Mouse (Mus musculus) heart, embryonic 16.5 days (tissue): Measurements from ENCODE around the gene Rpn1. TPM values are rescaled to one million over a fixed set of nuclear protein-coding genes. Genes with fewer than 3 reads are reported as not detected.
A peak's percentile ranks its signal among the peaks of the same experiment; 100 is the strongest.
"Not testable (repeated sequence)": the region's sequence is repeated elsewhere in the genome, so short reads cannot be mapped to it uniquely, and the experiment has no call there.

Experiments used
- ATAC-seq: fragments of 200-750 bp; cut with Nextera tagmentation; replicated peaks from 2 replicates; pipeline ENCODE4 v1.8.0; 2017; ENCODE audit warnings: moderate number of reproducible peaks; ENCODE audit not compliant: insufficient read depth, low FRiP score; ENCODE audit errors: extremely low read depth
- H3K27ac ChIP-seq: fragments of 300-500 bp; sonication (generic); 2 replicates; pipeline ENCODE4 v1.5.1; 2014; ENCODE audit warnings: mild to moderate bottlenecking, low read length, control low read depth, moderate library complexity
- H3K27me3 ChIP-seq: fragments of 300-500 bp; sonication (generic); 2 replicates; pipeline ENCODE4 v1.6.1; 2014; ENCODE audit warnings: low read length, mixed read lengths; ENCODE audit not compliant: control insufficient read depth, insufficient read depth
- H3K36me3 ChIP-seq: fragments of 300-500 bp; sonication (generic); 2 replicates; pipeline ENCODE4 v1.6.1; 2014; ENCODE audit not compliant: control insufficient read depth, insufficient read depth
- H3K4me1 ChIP-seq: fragments of 300-500 bp; sonication (generic); 2 replicates; pipeline ENCODE4 v1.6.1; 2014; ENCODE audit warnings: low read length, mixed read lengths; ENCODE audit not compliant: control insufficient read depth, insufficient read depth
- H3K4me2 ChIP-seq: fragments of 300-500 bp; sonication (generic); 2 replicates; pipeline ENCODE4 v1.6.1; 2014; ENCODE audit warnings: low read depth, mild to moderate bottlenecking, control low read depth, low read length
- H3K4me3 ChIP-seq: fragments of 300-500 bp; sonication (generic); 2 replicates; pipeline ENCODE4 v1.5.1; 2014; ENCODE audit warnings: mild to moderate bottlenecking, control low read depth, low read length
- H3K9ac ChIP-seq: fragments of 300-500 bp; sonication (generic); 2 replicates; pipeline ENCODE4 v1.6.1; 2014; ENCODE audit warnings: low read length, control low read depth
- H3K9me3 ChIP-seq: fragments of 300-500 bp; sonication (generic); replicated peaks from 2 replicates; pipeline ENCODE4 v1.6.1; 2016; ENCODE audit warnings: low read length; ENCODE audit not compliant: control insufficient read depth
- WGBS: fragments of 180-500 bp; shearing (Covaris S2); extraction: QIAGEN DNeasy Blood & Tissue Kit; methylation state at CpG from one replicate; pipeline ENCODE4 v1.1.7; 2014; 5-methylcytosine and 5-hydroxymethylcytosine counted together
- polyA plus RNA-seq: library from polyadenylated mRNA; unstranded; fragments of >200 nt; fragmentation: Nextera tagmentation; extraction: Ambion mirVana; gene quantifications from 2 replicates; pipeline ENCODE4 v1.2.1, GENCODE M21; 2015

Gene Rpn1
- polyA plus RNA-seq, 1 experiment from 2014 or later = 182 TPM

DNA sequence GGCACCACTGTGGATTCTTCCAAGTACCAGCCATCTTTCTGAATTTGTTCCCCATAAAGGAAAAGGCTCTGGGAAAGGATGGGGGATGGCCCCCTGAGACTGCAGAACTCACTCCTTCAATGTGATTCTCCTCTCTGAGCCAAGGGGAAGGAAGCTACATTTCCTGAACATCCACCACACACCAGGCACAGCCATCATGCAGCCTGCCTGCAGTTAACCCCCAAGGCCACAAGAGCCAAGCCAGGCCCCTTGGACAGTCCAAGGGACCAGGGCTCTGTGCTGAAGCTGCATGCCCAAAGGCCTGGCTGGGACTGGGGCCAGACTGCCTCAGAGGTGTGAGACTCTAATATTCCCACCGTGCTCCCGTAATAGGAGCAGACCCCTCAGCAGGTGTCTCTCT, 37.5 kb downstream of the Rpn1 start:
- H3K4me3 ChIP-seq = no peak overlapping the region
- no peak overlapping the region for H3K4me2 ChIP-seq
- no peaks in the 10 kb centered on the region for H3K9me3 ChIP-seq
- no peak for ATAC-seq
- no peak overlapping the region for H3K9ac ChIP-seq
- peaks cover 8% of the 10 kb centered on the region for H3K27me3 ChIP-seq
- 68% methylated on average over 2 of the region's 2 CpGs for WGBS
- H3K36me3 ChIP-seq = no peaks in the 10 kb centered on the region
- H3K27ac ChIP-seq = no peak overlapping the region
- peaks cover 5% of the 10 kb centered on the region; the same call in 1 of the 2 replicates for H3K4me1 ChIP-seq

DNA sequence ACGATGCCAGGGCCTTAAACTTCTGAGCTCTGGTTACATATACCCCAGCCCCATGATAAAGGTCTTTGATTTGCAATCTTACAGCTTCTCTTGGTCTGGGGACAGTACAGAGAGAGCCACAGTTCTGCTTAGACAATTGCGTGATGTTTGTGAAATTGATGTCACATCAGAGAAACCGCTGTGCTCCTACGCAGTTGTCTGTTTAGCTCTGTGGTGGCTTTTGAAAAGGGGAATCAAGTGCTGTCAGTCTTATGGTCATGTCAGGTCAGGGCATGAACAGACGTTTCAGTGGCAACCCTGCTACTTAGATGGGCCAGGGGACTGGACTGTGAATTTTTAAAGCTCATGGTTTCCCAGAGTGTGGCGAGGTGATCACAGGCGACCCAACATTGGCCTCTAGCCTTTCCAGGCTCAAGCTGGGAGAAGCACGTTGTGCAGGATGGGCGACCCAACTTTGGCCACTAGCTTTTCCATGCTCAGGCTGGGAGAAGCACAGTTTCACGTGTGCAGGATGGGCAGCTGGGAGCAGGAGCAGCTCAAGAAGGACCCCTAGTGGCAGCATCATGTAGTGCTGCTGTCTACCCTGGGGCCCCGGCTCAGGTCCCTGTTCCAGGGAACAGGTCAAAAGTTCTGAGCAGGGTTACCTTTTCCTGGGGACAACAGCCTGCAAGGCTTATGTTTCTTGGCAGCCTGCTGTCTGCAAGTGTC, 39.0 kb downstream of the Rpn1 start:
- H3K27me3 ChIP-seq = peaks cover 14% of the 10 kb centered on the region
- no peaks in the 10 kb centered on the region for H3K9me3 ChIP-seq
- H3K27ac ChIP-seq = no peak overlapping the region
- ATAC-seq = no peak
- H3K4me3 ChIP-seq = no peak overlapping the region
- H3K4me2 ChIP-seq = peak overlapping the region; percentile 48
- WGBS = 46% methylated on average over 11 of the region's 11 CpGs
- no peaks in the 10 kb centered on the region for H3K36me3 ChIP-seq
- no peak overlapping the region for H3K9ac ChIP-seq
- peaks cover 5% of the 10 kb centered on the region; the same call in 1 of the 2 replicates for H3K4me1 ChIP-seq

DNA sequence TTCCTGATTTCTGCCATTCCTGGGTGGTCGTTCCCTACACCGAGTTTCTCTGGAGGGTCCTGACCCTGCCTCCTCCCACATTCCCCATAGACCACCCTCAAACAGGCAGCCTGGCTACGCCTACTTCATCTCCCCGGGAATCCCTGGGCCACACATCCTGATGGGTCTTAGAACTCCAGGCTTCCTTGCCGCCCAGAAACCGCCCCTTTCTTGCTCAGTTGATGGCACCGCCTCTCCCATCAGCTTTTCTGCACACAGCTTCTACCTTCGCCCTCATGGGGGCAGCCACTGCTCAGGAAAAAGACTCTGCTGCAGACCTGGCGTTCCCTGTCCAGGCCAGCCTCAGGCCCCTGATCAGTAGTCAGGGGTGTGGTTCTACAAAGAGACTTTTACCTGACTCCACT, 39.6 kb downstream of the Rpn1 start:
- peak overlapping the region; percentile 6; the same call in 1 of the 2 replicates for H3K4me3 ChIP-seq
- 2% methylated on average over 9 of the region's 9 CpGs for WGBS
- ATAC-seq = peak; percentile 72
- no peak overlapping the region for H3K9ac ChIP-seq
- peaks cover 14% of the 10 kb centered on the region for H3K27me3 ChIP-seq
- peaks cover 5% of the 10 kb centered on the region; the same call in 1 of the 2 replicates for H3K4me1 ChIP-seq
- H3K4me2 ChIP-seq = peak overlapping the region; percentile 48
- no peaks in the 10 kb centered on the region for H3K9me3 ChIP-seq
- H3K36me3 ChIP-seq = no peaks in the 10 kb centered on the region
- no peak overlapping the region for H3K27ac ChIP-seq

DNA sequence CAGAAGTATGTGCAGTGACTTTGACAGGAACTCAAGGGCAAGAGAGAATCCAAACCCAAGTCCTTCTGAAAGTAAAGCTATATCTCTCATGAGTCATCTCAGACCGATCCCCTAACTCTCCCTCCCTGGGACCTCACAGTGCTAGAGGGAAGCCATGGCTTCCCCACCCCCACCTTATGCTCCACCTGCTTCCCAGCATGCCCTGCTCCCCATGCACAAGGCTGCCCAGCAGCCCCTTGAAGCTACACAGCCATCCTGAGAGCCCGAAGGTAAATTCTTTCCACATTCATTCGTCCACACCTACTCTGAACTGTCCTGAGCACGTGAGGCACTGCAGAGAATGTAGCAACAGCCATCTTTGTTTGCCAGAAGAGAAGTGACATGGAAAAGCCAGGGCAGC, 40.3 kb downstream of the Rpn1 start:
- Histone ChIP-seq H3K9ac (no peak overlapping the region), H3K27ac (no peak overlapping the region), H3K36me3 (no peaks in the 10 kb centered on the region), H3K4me3 (no peak overlapping the region), H3K4me1 (peaks cover 5% of the 10 kb centered on the region; the same call in 1 of the 2 replicates), H3K4me2 (no peak overlapping the region), H3K27me3 (peaks cover 14% of the 10 kb centered on the region), H3K9me3 (no peaks in the 10 kb centered on the region)
- no peak for ATAC-seq
- 67% methylated on average over 4 of the region's 4 CpGs for WGBS

DNA sequence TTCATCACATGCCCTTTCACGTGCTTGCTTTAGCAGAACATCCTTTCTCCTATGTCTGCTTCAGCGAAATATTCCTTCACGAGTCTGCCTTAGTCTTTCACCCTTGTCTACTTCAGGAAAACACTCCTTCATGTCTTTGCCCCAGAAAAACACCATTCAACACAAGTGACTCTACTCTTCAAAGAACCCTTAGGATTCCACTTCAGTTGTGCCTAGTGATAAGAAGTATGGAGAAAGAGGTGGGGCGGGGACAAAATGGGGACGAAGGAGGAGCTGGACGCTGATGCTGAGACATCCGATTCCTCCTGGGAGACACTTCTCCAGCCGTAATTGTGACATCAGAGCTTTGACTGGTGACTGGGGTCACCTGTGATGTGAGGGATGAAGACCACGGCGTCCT, 41.5 kb downstream of the Rpn1 start:
- not testable (repeated sequence) for H3K9me3 ChIP-seq, H3K27ac ChIP-seq, H3K9ac ChIP-seq, H3K4me2 ChIP-seq, ATAC-seq, H3K4me3 ChIP-seq, H3K4me1 ChIP-seq, H3K36me3 ChIP-seq
- WGBS = 80% methylated on average over 10 of the region's 10 CpGs
- H3K27me3 ChIP-seq = peaks cover 14% of the 10 kb centered on the region

DNA sequence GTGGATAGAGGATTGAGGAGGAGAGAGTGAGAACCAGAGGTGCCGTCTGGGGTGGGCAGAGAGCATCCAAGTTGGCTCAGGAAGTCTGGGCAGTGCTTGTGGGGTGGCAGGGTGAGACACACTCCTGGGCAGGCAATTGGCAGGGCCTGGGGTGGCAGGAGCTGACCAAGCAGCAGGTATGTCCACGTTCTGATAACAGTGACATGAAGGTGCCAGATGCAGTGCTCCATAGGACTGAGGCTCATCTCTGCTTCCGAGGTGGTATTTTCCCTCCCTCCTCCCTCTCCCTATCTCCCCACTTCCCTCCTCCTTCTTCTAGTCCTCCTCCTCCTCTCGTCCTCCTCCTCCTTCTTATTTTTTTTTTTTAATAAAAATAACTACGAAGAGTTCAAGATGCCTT, 47.2 kb downstream of the Rpn1 start:
- WGBS = 17% methylated on average over 5 of the region's 5 CpGs
- no peak for ATAC-seq
- Histone ChIP-seq H3K27ac (no peak overlapping the region), H3K4me1 (peaks cover 22% of the 10 kb centered on the region), H3K9ac (no peak overlapping the region), H3K9me3 (no peaks in the 10 kb centered on the region), H3K4me2 (peak overlapping the region; percentile 54), H3K27me3 (peaks cover 27% of the 10 kb centered on the region), H3K36me3 (no peaks in the 10 kb centered on the region), H3K4me3 (no peak overlapping the region)

DNA sequence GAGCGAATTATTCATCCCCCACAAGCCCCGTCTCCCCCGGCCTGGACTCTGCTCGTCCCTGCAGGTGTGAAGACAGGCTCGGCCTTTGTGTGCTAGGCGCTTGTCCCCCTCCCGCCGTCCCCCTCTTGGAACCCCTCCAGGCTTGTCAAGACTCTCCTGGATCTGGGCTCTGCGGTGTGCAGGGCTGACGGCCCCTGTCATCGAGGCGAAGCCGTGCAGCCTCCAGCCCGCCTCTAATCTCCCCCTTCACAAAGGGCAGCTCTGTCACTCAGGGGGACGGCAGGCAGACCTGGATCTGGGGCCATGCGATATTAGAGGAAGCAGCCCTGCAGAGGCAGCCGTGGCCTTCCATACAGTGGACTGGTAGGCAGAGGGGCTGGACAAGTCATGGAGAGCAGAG, 47.8 kb downstream of the Rpn1 start:
- ATAC-seq = peak; percentile 86
- Histone ChIP-seq H3K4me1 (peaks cover 23% of the 10 kb centered on the region), H3K9ac (no peak overlapping the region), H3K4me2 (peak overlapping the region; percentile 54), H3K4me3 (peak overlapping the region; percentile 21; the same call in 1 of the 2 replicates), H3K27me3 (peaks cover 32% of the 10 kb centered on the region), H3K36me3 (no peaks in the 10 kb centered on the region), H3K9me3 (no peaks in the 10 kb centered on the region), H3K27ac (no peak overlapping the region)
- 7% methylated on average over 17 of the region's 17 CpGs for WGBS

DNA sequence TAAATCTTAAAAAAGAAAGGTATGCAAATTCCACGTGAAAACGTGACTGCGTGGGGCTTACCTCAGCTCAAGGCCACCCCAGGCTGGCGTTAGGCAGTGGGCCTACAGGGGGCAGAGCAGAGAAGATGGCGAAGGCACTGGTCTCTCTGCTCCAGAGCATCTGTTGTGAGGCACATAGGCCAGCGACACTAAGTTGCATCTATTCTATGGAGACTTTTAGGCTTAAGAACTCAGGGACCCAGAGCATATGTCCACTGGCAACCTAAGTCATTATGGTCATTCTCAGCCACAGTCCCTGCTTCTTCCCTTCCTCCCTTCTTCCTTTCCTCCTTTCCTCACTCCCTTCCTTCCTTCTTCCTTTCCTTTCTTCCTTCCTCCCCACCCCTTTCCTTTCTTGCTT, 48.8 kb downstream of the Rpn1 start:
- 84% methylated on average over 6 of the region's 6 CpGs for WGBS
- Histone ChIP-seq H3K27ac (no peak overlapping the region), H3K27me3 (peaks cover 35% of the 10 kb centered on the region), H3K4me3 (no peak overlapping the region), H3K9me3 (no peaks in the 10 kb centered on the region), H3K4me2 (no peak overlapping the region), H3K4me1 (peaks cover 23% of the 10 kb centered on the region), H3K9ac (no peak overlapping the region), H3K36me3 (no peaks in the 10 kb centered on the region)
- ATAC-seq = no peak

DNA sequence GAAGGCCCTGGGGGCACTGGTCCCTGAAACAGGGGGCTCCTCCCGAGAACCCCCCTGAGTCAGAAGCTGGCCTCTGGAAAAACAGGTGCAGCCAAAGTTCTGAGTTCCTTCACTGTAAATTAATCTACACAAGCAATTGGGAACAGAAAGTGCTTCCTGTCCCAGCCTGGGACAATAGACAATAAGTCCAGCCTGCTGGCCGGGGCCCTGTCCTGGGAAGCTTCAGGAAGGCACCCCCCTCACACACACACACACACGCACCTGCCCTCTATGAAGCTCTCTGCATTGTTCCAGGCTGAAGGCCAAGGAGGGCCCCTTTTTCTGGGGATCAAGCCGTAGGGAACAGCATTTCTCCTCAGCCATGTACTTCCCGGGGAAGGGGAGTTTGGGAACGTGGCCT, 49.6 kb downstream of the Rpn1 start:
- H3K4me1 ChIP-seq = peaks cover 23% of the 10 kb centered on the region
- H3K9me3 ChIP-seq = no peaks in the 10 kb centered on the region
- H3K4me2 ChIP-seq = no peak overlapping the region
- WGBS = 62% methylated on average over 6 of the region's 6 CpGs
- no peak overlapping the region for H3K9ac ChIP-seq
- H3K4me3 ChIP-seq = no peak overlapping the region
- H3K27me3 ChIP-seq = peaks cover 38% of the 10 kb centered on the region
- H3K27ac ChIP-seq = no peak overlapping the region
- no peaks in the 10 kb centered on the region for H3K36me3 ChIP-seq
- ATAC-seq = 0 out of 2 replicates have a peak, but pooled peaks have one; percentile 49
